Mouse (Mus musculus) bone marrow, adult 2 months (tissue): Measurements from ENCODE around the gene Tuba3a. TPM values are rescaled to one million over a fixed set of nuclear protein-coding genes. Genes with fewer than 3 reads are reported as not detected.

Source experiments
- H3K27ac ChIP-seq: fragments of 200-500 bp; 2 replicates; pipeline ENCODE4 v1.5.1; 2012; ENCODE audit warnings: low read depth, mild to moderate bottlenecking, control low read depth, inconsistent platforms, low read length; ENCODE audit not compliant: control insufficient read depth, poor library complexity, insufficient read depth
- H3K4me1 ChIP-seq: fragments of 200-500 bp; 2 replicates; pipeline ENCODE4 v1.6.1; 2011; ENCODE audit warnings: low read length; ENCODE audit not compliant: control insufficient read depth, insufficient read depth
- H3K4me3 ChIP-seq: fragments of 200-500 bp; replicated peaks from 2 replicates; pipeline ENCODE3; 2011; ENCODE audit warnings: mild to moderate bottlenecking, low read depth, low read length, control low read depth; ENCODE audit not compliant: control insufficient read depth
- CTCF ChIP-seq: fragments of 200-500 bp; IDR thresholded peaks from 2 replicates; pipeline ENCODE4 v1.5.1; 2011; ENCODE audit warnings: low read length, control low read depth; ENCODE audit not compliant: control insufficient read depth, insufficient read depth
- POLR2A ChIP-seq: fragments of 200-500 bp; IDR thresholded peaks from 2 replicates; pipeline ENCODE4 v1.6.1; 2011; ENCODE audit warnings: low read depth, mild to moderate bottlenecking, control low read depth, low read length, borderline replicate concordance; ENCODE audit not compliant: control insufficient read depth
- WGBS: fragments of 180-500 bp; shearing (Covaris S2); methylation state at CpG from one replicate; pipeline ENCODE4 v1.1.7; 2018; 5-methylcytosine and 5-hydroxymethylcytosine counted together
- polyA plus RNA-seq: library from polyadenylated mRNA; stranded (reverse); fragments of >200 nt; gene quantifications from 2 replicates; pipeline ENCODE4 v1.2.4, GENCODE M21; 2011; ENCODE audit warnings: low replicate concordance; ENCODE audit not compliant: missing spikeins, insufficient read depth, insufficient read length

Tuba3a gene
- polyA plus RNA-seq, 1 experiment = not detected

GRCm38 (mm10) chr6:125266091-125266490, 19.8 kb downstream of the Tuba3a start:
- 81% methylated on average over 13 of the region's 13 CpGs for WGBS
- H3K27ac ChIP-seq = no peak overlapping the region
- no peak for TF ChIP-seq CTCF
- no peak overlapping the region for H3K4me3 ChIP-seq
- H3K4me1 ChIP-seq = no peaks in the 10 kb centered on the region

- no peak overlapping the region for H3K4me3 ChIP-seq
Measured at GRCm38 (mm10) chr6:125265239-125265638, 20.6 kb downstream of the Tuba3a start.

GRCm38 (mm10) chr6:125264219-125264618, 21.6 kb downstream of the Tuba3a start:
- Histone ChIP-seq H3K27ac (no peak overlapping the region), H3K4me3 (no peak overlapping the region), H3K4me1 (no peaks in the 10 kb centered on the region)
- WGBS = 80% methylated on average over 9 of the region's 9 CpGs
- TF ChIP-seq CTCF = no peak
- TF ChIP-seq POLR2A = no peak

More at GRCm38 (mm10) chr6:125265239-125265638, 20.6 kb downstream of the Tuba3a start:
- WGBS = 25% methylated on average over 10 of the region's 10 CpGs
- Histone ChIP-seq H3K4me1 (no peaks in the 10 kb centered on the region), H3K27ac (no peak overlapping the region)
- TF ChIP-seq CTCF = no peak
- TF ChIP-seq POLR2A = no peak

GRCm38 (mm10) chr6:125260006-125260555, 25.8 kb downstream of the Tuba3a start:
- WGBS = 76% methylated on average over 10 of the region's 10 CpGs
- TF ChIP-seq POLR2A = no peak
- TF ChIP-seq CTCF = no peak
- H3K4me1 ChIP-seq = no peaks in the 10 kb centered on the region; the same call in 1 of the 2 replicates
- H3K27ac ChIP-seq = no peak overlapping the region
- H3K4me3 ChIP-seq = no peak overlapping the region

- Histone ChIP-seq H3K4me1 (peaks cover 4% of the 10 kb centered on the region; the same call in 1 of the 2 replicates), H3K27ac (0 out of 2 replicates have a peak overlapping the region, but pooled peaks have one; percentile 33), H3K4me3 (no peak overlapping the region)
- TF ChIP-seq POLR2A = no peak
- no peak for TF ChIP-seq CTCF
- WGBS = 62% methylated on average over 8 of the region's 8 CpGs
Measured at GRCm38 (mm10) chr6:125256222-125256966, 29.4 kb downstream of the Tuba3a start.

- H3K27ac ChIP-seq = no peak overlapping the region
- peaks cover 4% of the 10 kb centered on the region; the same call in 1 of the 2 replicates for H3K4me1 ChIP-seq
- TF ChIP-seq POLR2A (no peak), CTCF (no peak)
- H3K4me3 ChIP-seq = no peak overlapping the region
- WGBS = 81% methylated on average over 7 of the region's 7 CpGs
Measured at GRCm38 (mm10) chr6:125255516-125256044, 30.3 kb downstream of the Tuba3a start.

- H3K27ac ChIP-seq = peak overlapping the region; percentile 70
- H3K4me1 ChIP-seq = peaks cover 4% of the 10 kb centered on the region; the same call in 1 of the 2 replicates
- peak overlapping the region; percentile 52 for H3K4me3 ChIP-seq
- TF ChIP-seq CTCF = no peak
- TF ChIP-seq POLR2A = no peak
- 15% methylated on average over 14 of the region's 14 CpGs for WGBS
Measured at GRCm38 (mm10) chr6:125253863-125254715, 31.8 kb downstream of the Tuba3a start.

- WGBS = 90% methylated on average over 8 of the region's 8 CpGs
- no peak overlapping the region for H3K27ac ChIP-seq
- H3K4me1 ChIP-seq = peaks cover 4% of the 10 kb centered on the region; the same call in 1 of the 2 replicates
- no peak overlapping the region for H3K4me3 ChIP-seq
- TF ChIP-seq CTCF (no peak), POLR2A (no peak)
Measured at GRCm38 (mm10) chr6:125252711-125253110, 33.1 kb downstream of the Tuba3a start.
